Mouse (Mus musculus) ES-Bruce4 (cell line): ENCODE results near the gene Hadha.

Experiments used
- CTCF ChIP-seq: IDR thresholded peaks from one replicate; pipeline ENCODE4 v1.8.1; 2011; ENCODE audit warnings: low read depth, low read length
- POLR2A ChIP-seq: IDR thresholded peaks from one replicate; pipeline ENCODE4 v1.8.1; 2011; ENCODE audit warnings: low read length; ENCODE audit not compliant: insufficient read depth

GRCm38 (mm10) chr5:30110371-30111060 lies 44.4 kb downstream of the Hadha start:
- TF ChIP-seq POLR2A (no peak), CTCF (no peak)
